Mouse (Mus musculus): ENCODE results near the gene Gm45062. TPM values are rescaled to one million over a fixed set of nuclear protein-coding genes. Genes with fewer than 3 reads are reported as not detected.

Gene Gm45062
- polyA plus RNA-seq, 1 experiment: 5.4 TPM

GRCm38 (mm10) chr6:8376351-8376750 lies 117.1 kb downstream of the Gm45062 start:
- TF ChIP-seq CTCF (IDR thresholded peaks at IDR 0.05; ENCODE audit: borderline replicate concordance, insufficient read depth, low read length) (no peak), POLR2A (IDR thresholded peaks at IDR 0.05; ENCODE audit: low read depth, low read length) (no peak)
- no peaks in the 10 kb centered on the region; the same call in 1 of the 2 replicates for H3K4me1 ChIP-seq (ENCODE audit: control insufficient read depth, insufficient read depth, low read length)
- no peak overlapping the region for H3K27ac ChIP-seq (ENCODE audit: insufficient read depth, low read length)
- H3K4me3 ChIP-seq (ENCODE audit: insufficient read depth, low read length): no peak overlapping the region

- Histone ChIP-seq H3K4me3 (ENCODE audit: insufficient read depth, low read length) (no peak overlapping the region), H3K27ac (ENCODE audit: insufficient read depth, low read length) (no peak overlapping the region), H3K4me1 (ENCODE audit: control insufficient read depth, insufficient read depth, low read length) (no peaks in the 10 kb centered on the region; the same call in 1 of the 2 replicates)
- TF ChIP-seq CTCF (IDR thresholded peaks at IDR 0.05; ENCODE audit: borderline replicate concordance, insufficient read depth, low read length): no peak
- TF ChIP-seq POLR2A (IDR thresholded peaks at IDR 0.05; ENCODE audit: low read depth, low read length): no peak
These were observed 118.4 kb downstream of the Gm45062 start for GRCm38 (mm10) chr6:8377667-8378066.

GRCm38 (mm10) chr6:8389307-8389706 lies 130.1 kb downstream of the Gm45062 start:
- no peaks in the 10 kb centered on the region for H3K4me1 ChIP-seq (ENCODE audit: control insufficient read depth, insufficient read depth, low read length)
- no peak overlapping the region for H3K27ac ChIP-seq (ENCODE audit: insufficient read depth, low read length)
- no peak for TF ChIP-seq POLR2A (IDR thresholded peaks at IDR 0.05; ENCODE audit: low read depth, low read length)
- TF ChIP-seq CTCF (IDR thresholded peaks at IDR 0.05; ENCODE audit: borderline replicate concordance, insufficient read depth, low read length): no peak

GRCm38 (mm10) chr6:8390296-8390695 lies 131.0 kb downstream of the Gm45062 start:
- H3K4me1 ChIP-seq (ENCODE audit: control insufficient read depth, insufficient read depth, low read length): no peaks in the 10 kb centered on the region
- no peak overlapping the region for H3K27ac ChIP-seq (ENCODE audit: insufficient read depth, low read length)
- no peak overlapping the region for H3K4me3 ChIP-seq (ENCODE audit: insufficient read depth, low read length)
- TF ChIP-seq POLR2A (IDR thresholded peaks at IDR 0.05; ENCODE audit: low read depth, low read length) (no peak), CTCF (IDR thresholded peaks at IDR 0.05; ENCODE audit: borderline replicate concordance, insufficient read depth, low read length) (no peak)

More at GRCm38 (mm10) chr6:8389307-8389706, 130.1 kb downstream of the Gm45062 start:
- no peak overlapping the region for H3K4me3 ChIP-seq (ENCODE audit: insufficient read depth, low read length)

- Histone ChIP-seq H3K4me1 (ENCODE audit: control insufficient read depth, insufficient read depth, low read length) (no peaks in the 10 kb centered on the region), H3K27ac (ENCODE audit: insufficient read depth, low read length) (no peak overlapping the region), H3K4me3 (ENCODE audit: insufficient read depth, low read length) (no peak overlapping the region)
- TF ChIP-seq CTCF (IDR thresholded peaks at IDR 0.05; ENCODE audit: borderline replicate concordance, insufficient read depth, low read length) (no peak), POLR2A (IDR thresholded peaks at IDR 0.05; ENCODE audit: low read depth, low read length) (no peak)
These were observed 131.7 kb downstream of the Gm45062 start for GRCm38 (mm10) chr6:8390935-8391334.

GRCm38 (mm10) chr6:8393029-8393428 lies 133.8 kb downstream of the Gm45062 start:
- Histone ChIP-seq H3K27ac (ENCODE audit: insufficient read depth, low read length) (no peak overlapping the region), H3K4me1 (ENCODE audit: control insufficient read depth, insufficient read depth, low read length) (no peaks in the 10 kb centered on the region)
- TF ChIP-seq POLR2A (IDR thresholded peaks at IDR 0.05; ENCODE audit: low read depth, low read length): no peak
- no peak for TF ChIP-seq CTCF (IDR thresholded peaks at IDR 0.05; ENCODE audit: borderline replicate concordance, insufficient read depth, low read length)

GRCm38 (mm10) chr6:8394044-8394443 lies 134.8 kb downstream of the Gm45062 start:
- no peak overlapping the region for H3K4me3 ChIP-seq (ENCODE audit: insufficient read depth, low read length)
- H3K4me1 ChIP-seq (ENCODE audit: control insufficient read depth, insufficient read depth, low read length): no peaks in the 10 kb centered on the region
- H3K27ac ChIP-seq (ENCODE audit: insufficient read depth, low read length): no peak overlapping the region
- TF ChIP-seq POLR2A (IDR thresholded peaks at IDR 0.05; ENCODE audit: low read depth, low read length): no peak
- no peak for TF ChIP-seq CTCF (IDR thresholded peaks at IDR 0.05; ENCODE audit: borderline replicate concordance, insufficient read depth, low read length)

More at GRCm38 (mm10) chr6:8393029-8393428, 133.8 kb downstream of the Gm45062 start:
- H3K4me3 ChIP-seq (ENCODE audit: insufficient read depth, low read length): no peak overlapping the region

- Histone ChIP-seq H3K4me1 (ENCODE audit: control insufficient read depth, insufficient read depth, low read length) (no peaks in the 10 kb centered on the region), H3K27ac (ENCODE audit: insufficient read depth, low read length) (no peak overlapping the region), H3K4me3 (ENCODE audit: insufficient read depth, low read length) (no peak overlapping the region)
- TF ChIP-seq CTCF (IDR thresholded peaks at IDR 0.05; ENCODE audit: borderline replicate concordance, insufficient read depth, low read length): no peak
- no peak for TF ChIP-seq POLR2A (IDR thresholded peaks at IDR 0.05; ENCODE audit: low read depth, low read length)
These were observed 135.8 kb downstream of the Gm45062 start for GRCm38 (mm10) chr6:8395061-8395460.

- H3K27ac ChIP-seq (ENCODE audit: insufficient read depth, low read length): no peak overlapping the region
- no peak overlapping the region for H3K4me3 ChIP-seq (ENCODE audit: insufficient read depth, low read length)
- TF ChIP-seq POLR2A (IDR thresholded peaks at IDR 0.05; ENCODE audit: low read depth, low read length) (no peak), CTCF (IDR thresholded peaks at IDR 0.05; ENCODE audit: borderline replicate concordance, insufficient read depth, low read length) (no peak)
- no peaks in the 10 kb centered on the region for H3K4me1 ChIP-seq (ENCODE audit: control insufficient read depth, insufficient read depth, low read length)
These were observed 138.0 kb downstream of the Gm45062 start for GRCm38 (mm10) chr6:8397252-8397651.

GRCm38 (mm10) chr6:8399710-8400109 lies 140.5 kb downstream of the Gm45062 start:
- Histone ChIP-seq H3K27ac (ENCODE audit: insufficient read depth, low read length) (no peak overlapping the region), H3K4me1 (ENCODE audit: control insufficient read depth, insufficient read depth, low read length) (no peaks in the 10 kb centered on the region), H3K4me3 (ENCODE audit: insufficient read depth, low read length) (no peak overlapping the region)
- TF ChIP-seq CTCF (IDR thresholded peaks at IDR 0.05; ENCODE audit: borderline replicate concordance, insufficient read depth, low read length) (no peak), POLR2A (IDR thresholded peaks at IDR 0.05; ENCODE audit: low read depth, low read length) (no peak)

- Histone ChIP-seq H3K4me1 (ENCODE audit: control insufficient read depth, insufficient read depth, low read length) (no peaks in the 10 kb centered on the region), H3K4me3 (ENCODE audit: insufficient read depth, low read length) (no peak overlapping the region), H3K27ac (ENCODE audit: insufficient read depth, low read length) (no peak overlapping the region)
- TF ChIP-seq CTCF (IDR thresholded peaks at IDR 0.05; ENCODE audit: borderline replicate concordance, insufficient read depth, low read length) (no peak), POLR2A (IDR thresholded peaks at IDR 0.05; ENCODE audit: low read depth, low read length) (no peak)
These were observed 143.9 kb downstream of the Gm45062 start for GRCm38 (mm10) chr6:8403127-8403526.

All from embryonic fibroblast, embryonic 13.5 days (primary cell).